Mouse (Mus musculus): ENCODE results near the gene Ogfr. TPM values are rescaled to one million over a fixed set of nuclear protein-coding genes. Genes with fewer than 3 reads are reported as not detected.
A peak's percentile ranks its signal among the peaks of the same experiment; 100 is the strongest.

Ogfr gene
- polyA plus RNA-seq, 1 experiment = 20.0 TPM

- H3K36me3 ChIP-seq (ENCODE audit: control insufficient read depth, insufficient read depth, low read length) = no peaks in the 10 kb centered on the region
- no peaks in the 10 kb centered on the region for H3K27me3 ChIP-seq (ENCODE audit: control insufficient read depth, insufficient read depth, low read length)
- no peak overlapping the region for H3K4me3 ChIP-seq (ENCODE audit: control insufficient read depth, low read depth, low read length)
- H3K4me1 ChIP-seq (ENCODE audit: control insufficient read depth, insufficient read depth, low read length) = no peaks in the 10 kb centered on the region
- H3K27ac ChIP-seq (ENCODE audit: control insufficient read depth, insufficient read depth, low read depth, low read length) = no peak overlapping the region
- TF ChIP-seq POLR2A (IDR thresholded peaks at IDR 0.05; ENCODE audit: control insufficient read depth, low read depth, low read length) = no peak
- TF ChIP-seq CTCF (IDR thresholded peaks at IDR 0.05; ENCODE audit: control insufficient read depth, insufficient read depth, insufficient replicate concordance, low read depth, low read length) = peak; percentile 84; the same call in 1 of the 2 replicates
Observed at GRCm38 (mm10) chr2:180560245-180560644, 28.8 kb upstream of the Ogfr start.

DNA sequence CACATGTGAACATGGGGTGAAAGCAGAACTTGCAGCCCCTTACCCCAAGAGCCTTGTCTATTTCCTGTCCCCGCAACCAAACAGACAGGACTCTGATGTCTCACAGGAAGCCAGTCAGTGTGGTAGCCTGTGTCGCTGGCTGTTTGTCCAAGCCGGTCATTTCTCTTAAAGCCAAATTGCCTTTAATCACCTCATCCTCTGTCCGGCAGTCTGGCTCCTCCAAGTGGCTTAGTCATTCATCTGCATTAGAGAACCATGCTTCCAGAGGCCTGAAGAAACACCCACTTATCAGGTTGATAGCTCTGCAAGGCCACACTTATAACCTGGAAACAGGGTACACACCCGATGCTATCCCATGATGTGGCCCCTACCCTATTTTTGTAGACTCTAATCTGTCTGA, 26.9 kb upstream of the Ogfr start:
- H3K4me3 ChIP-seq (ENCODE audit: control insufficient read depth, low read depth, low read length) = no peak overlapping the region
- no peaks in the 10 kb centered on the region for H3K36me3 ChIP-seq (ENCODE audit: control insufficient read depth, insufficient read depth, low read length)
- TF ChIP-seq POLR2A (IDR thresholded peaks at IDR 0.05; ENCODE audit: control insufficient read depth, low read depth, low read length) (no peak), CTCF (IDR thresholded peaks at IDR 0.05; ENCODE audit: control insufficient read depth, insufficient read depth, insufficient replicate concordance, low read depth, low read length) (no peak)
- no peaks in the 10 kb centered on the region for H3K4me1 ChIP-seq (ENCODE audit: control insufficient read depth, insufficient read depth, low read length)
- no peak overlapping the region for H3K27ac ChIP-seq (ENCODE audit: control insufficient read depth, insufficient read depth, low read depth, low read length)
- no peaks in the 10 kb centered on the region for H3K27me3 ChIP-seq (ENCODE audit: control insufficient read depth, insufficient read depth, low read length)

DNA sequence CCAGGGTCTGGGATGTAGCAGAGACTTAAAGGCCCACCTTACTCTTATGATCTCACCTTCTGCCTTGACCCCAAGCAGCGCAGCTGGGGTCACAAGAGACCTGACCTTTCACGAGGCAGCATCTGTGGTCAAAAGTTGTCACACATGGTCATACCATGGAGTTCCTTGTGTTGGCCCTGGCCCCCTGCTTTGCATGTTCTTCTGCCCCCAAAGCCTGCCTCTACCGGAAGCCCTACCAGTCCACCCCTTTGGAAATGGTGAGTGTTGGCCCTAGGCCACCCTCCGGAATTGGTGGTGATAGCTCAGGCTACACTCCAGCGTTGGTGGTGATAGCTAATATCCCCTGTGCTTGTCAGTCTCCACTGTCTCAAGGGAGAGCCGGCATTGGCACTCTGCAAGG, 25.7 kb upstream of the Ogfr start:
- Histone ChIP-seq H3K4me3 (ENCODE audit: control insufficient read depth, low read depth, low read length) (no peak overlapping the region), H3K4me1 (ENCODE audit: control insufficient read depth, insufficient read depth, low read length) (no peaks in the 10 kb centered on the region), H3K27ac (ENCODE audit: control insufficient read depth, insufficient read depth, low read depth, low read length) (no peak overlapping the region), H3K27me3 (ENCODE audit: control insufficient read depth, insufficient read depth, low read length) (no peaks in the 10 kb centered on the region), H3K36me3 (ENCODE audit: control insufficient read depth, insufficient read depth, low read length) (no peaks in the 10 kb centered on the region)
- TF ChIP-seq POLR2A (IDR thresholded peaks at IDR 0.05; ENCODE audit: control insufficient read depth, low read depth, low read length) (no peak), CTCF (IDR thresholded peaks at IDR 0.05; ENCODE audit: control insufficient read depth, insufficient read depth, insufficient replicate concordance, low read depth, low read length) (no peak)

GRCm38 (mm10) chr2:180563841-180564240, 25.2 kb upstream of the Ogfr start:
- H3K4me1 ChIP-seq (ENCODE audit: control insufficient read depth, insufficient read depth, low read length) = no peaks in the 10 kb centered on the region
- TF ChIP-seq POLR2A (IDR thresholded peaks at IDR 0.05; ENCODE audit: control insufficient read depth, low read depth, low read length) (no peak), CTCF (IDR thresholded peaks at IDR 0.05; ENCODE audit: control insufficient read depth, insufficient read depth, insufficient replicate concordance, low read depth, low read length) (no peak)
- H3K27me3 ChIP-seq (ENCODE audit: control insufficient read depth, insufficient read depth, low read length) = no peaks in the 10 kb centered on the region
- H3K4me3 ChIP-seq (ENCODE audit: control insufficient read depth, low read depth, low read length) = no peak overlapping the region
- no peaks in the 10 kb centered on the region for H3K36me3 ChIP-seq (ENCODE audit: control insufficient read depth, insufficient read depth, low read length)
- H3K27ac ChIP-seq (ENCODE audit: control insufficient read depth, insufficient read depth, low read depth, low read length) = no peak overlapping the region

DNA sequence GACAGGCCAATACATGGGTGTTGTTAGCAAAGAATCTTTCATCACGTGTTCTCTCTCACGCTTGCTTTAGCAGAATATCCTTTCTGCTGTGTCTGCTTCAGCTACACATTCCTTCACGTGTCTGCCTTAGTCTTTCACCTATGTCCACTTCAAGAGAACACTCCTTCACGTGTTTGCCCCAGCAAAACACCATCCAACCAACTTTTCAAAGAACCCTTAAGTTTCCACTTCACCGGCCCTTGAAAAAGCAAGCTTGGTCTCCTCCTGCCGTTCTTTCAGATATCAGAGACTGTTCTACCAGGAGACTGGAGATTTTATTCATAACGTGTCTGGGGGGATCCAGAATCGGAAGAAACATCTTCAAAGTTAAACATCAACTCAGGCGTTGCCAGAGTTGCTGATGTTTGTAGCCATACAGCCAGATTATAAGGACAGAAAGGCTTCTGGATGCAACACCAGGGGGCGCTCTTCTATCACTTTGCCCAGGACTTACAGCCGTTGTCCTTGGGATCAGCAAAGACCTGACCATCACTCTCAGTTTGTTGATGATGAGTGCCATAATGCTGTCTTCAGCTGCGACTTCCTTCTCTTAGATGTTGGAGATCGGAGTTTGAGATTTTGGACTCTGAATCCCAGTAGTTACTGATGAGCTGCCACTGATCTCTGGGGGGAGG, 22.7 kb upstream of the Ogfr start:
- H3K27ac ChIP-seq (ENCODE audit: control insufficient read depth, insufficient read depth, low read depth, low read length) = no peak overlapping the region

GRCm38 (mm10) chr2:180569028-180569643, 19.9 kb upstream of the Ogfr start:
- H3K36me3 ChIP-seq (ENCODE audit: control insufficient read depth, insufficient read depth, low read length) = no peaks in the 10 kb centered on the region
- H3K27me3 ChIP-seq (ENCODE audit: control insufficient read depth, insufficient read depth, low read length) = no peaks in the 10 kb centered on the region
- no peaks in the 10 kb centered on the region for H3K4me1 ChIP-seq (ENCODE audit: control insufficient read depth, insufficient read depth, low read length)
- TF ChIP-seq CTCF (IDR thresholded peaks at IDR 0.05; ENCODE audit: control insufficient read depth, insufficient read depth, insufficient replicate concordance, low read depth, low read length) (no peak), POLR2A (IDR thresholded peaks at IDR 0.05; ENCODE audit: control insufficient read depth, low read depth, low read length) (no peak)
- H3K27ac ChIP-seq (ENCODE audit: control insufficient read depth, insufficient read depth, low read depth, low read length) = no peak overlapping the region
- no peak overlapping the region for H3K4me3 ChIP-seq (ENCODE audit: control insufficient read depth, low read depth, low read length)

More for the DNA sequence above, 22.7 kb upstream of the Ogfr start:
- no peak overlapping the region for H3K4me3 ChIP-seq (ENCODE audit: control insufficient read depth, low read depth, low read length)
- no peaks in the 10 kb centered on the region for H3K36me3 ChIP-seq (ENCODE audit: control insufficient read depth, insufficient read depth, low read length)
- no peaks in the 10 kb centered on the region for H3K4me1 ChIP-seq (ENCODE audit: control insufficient read depth, insufficient read depth, low read length)
- TF ChIP-seq POLR2A (IDR thresholded peaks at IDR 0.05; ENCODE audit: control insufficient read depth, low read depth, low read length) (no peak), CTCF (IDR thresholded peaks at IDR 0.05; ENCODE audit: control insufficient read depth, insufficient read depth, insufficient replicate concordance, low read depth, low read length) (peak; percentile 61; the same call in 1 of the 2 replicates)
- no peaks in the 10 kb centered on the region for H3K27me3 ChIP-seq (ENCODE audit: control insufficient read depth, insufficient read depth, low read length)

DNA sequence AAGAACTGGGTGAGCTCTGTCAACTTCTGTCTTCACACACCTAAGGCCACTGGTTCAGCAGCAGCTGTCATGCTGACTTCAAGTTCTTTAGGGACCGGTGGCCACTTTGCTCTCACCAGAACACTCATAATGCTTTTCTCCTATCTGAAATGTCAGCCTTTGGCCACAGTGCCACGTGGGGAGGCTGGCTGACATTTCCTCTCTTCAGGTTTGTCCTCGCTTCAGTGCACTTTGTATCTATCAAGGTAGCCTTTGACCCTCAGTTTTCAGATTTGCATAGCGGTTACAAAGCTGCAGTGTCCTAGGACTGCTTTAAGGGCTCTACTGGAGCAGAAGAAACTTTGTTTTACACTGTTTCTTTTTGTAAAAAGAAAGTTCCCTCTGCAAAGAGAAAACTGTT, 12.6 kb upstream of the Ogfr start:
- TF ChIP-seq POLR2A (IDR thresholded peaks at IDR 0.05; ENCODE audit: control insufficient read depth, low read depth, low read length) = no peak
- no peak for TF ChIP-seq CTCF (IDR thresholded peaks at IDR 0.05; ENCODE audit: control insufficient read depth, insufficient read depth, insufficient replicate concordance, low read depth, low read length)
- no peaks in the 10 kb centered on the region for H3K27me3 ChIP-seq (ENCODE audit: control insufficient read depth, insufficient read depth, low read length)
- no peaks in the 10 kb centered on the region for H3K4me1 ChIP-seq (ENCODE audit: control insufficient read depth, insufficient read depth, low read length)
- H3K4me3 ChIP-seq (ENCODE audit: control insufficient read depth, low read depth, low read length) = no peak overlapping the region
- H3K27ac ChIP-seq (ENCODE audit: control insufficient read depth, insufficient read depth, low read depth, low read length) = no peak overlapping the region
- no peaks in the 10 kb centered on the region for H3K36me3 ChIP-seq (ENCODE audit: control insufficient read depth, insufficient read depth, low read length)
